Mouse (Mus musculus): Measurements from ENCODE around the gene Cmip. TPM values are rescaled to one million over a fixed set of nuclear protein-coding genes. Genes with fewer than 3 reads are reported as not detected.

Gene Cmip
- polyA plus RNA-seq (2011; ENCODE audit: insufficient read depth, insufficient read length, low replicate concordance, missing spikeins): 11.5 and 16.2 TPM in 2 replicates

DNA sequence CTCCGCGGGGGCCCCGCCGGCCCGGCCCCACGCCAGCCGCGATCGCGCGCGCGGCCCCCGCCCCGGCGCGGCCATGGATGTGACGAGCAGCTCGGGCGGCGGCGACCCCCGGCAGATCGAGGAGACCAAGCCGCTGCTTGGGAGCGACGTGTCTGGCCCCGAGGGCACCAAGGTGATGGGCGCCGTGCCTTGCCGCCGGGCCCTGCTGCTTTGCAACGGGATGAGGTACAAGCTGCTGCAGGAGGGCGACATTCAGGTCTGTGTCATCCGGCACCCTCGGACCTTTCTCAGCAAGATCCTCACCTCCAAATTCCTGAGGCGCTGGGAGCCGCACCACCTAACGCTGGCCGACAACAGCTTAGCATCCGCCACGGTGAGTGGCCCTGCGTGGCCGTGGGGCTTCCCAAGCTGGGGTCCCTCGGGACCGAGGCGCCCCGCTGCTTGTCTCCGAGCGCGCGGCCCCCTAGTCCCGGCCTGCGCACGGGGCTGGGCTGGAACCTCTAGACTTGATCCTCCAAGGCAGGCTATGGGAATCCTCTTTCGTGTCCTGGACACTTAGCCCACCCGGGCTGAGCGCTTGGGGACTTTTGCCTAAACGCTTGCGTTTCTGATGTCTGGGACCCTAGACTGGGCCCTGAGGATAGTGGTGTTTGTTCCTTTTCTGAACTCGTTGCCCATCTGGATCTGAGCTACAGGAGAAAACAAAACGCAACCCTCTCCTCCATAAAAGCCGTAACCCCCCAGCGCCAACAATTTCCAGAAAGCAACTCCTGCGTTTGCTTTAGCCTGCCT lies at the start of gene Cmip:
Cmip (plus strand) TSS at position 36 of the 792 bp plus-strand sequence.
- Histone ChIP-seq H3K27ac (ENCODE audit: control insufficient read depth, insufficient read depth, low read depth, low read length, poor library complexity) (peak within 1 kb of the TSS; percentile 74), H3K4me1 (ENCODE audit: control insufficient read depth, insufficient read depth, low read length) (peaks cover 7% of the 10 kb centered on the region), H3K4me3 (replicated peaks; ENCODE audit: control insufficient read depth, low read depth, low read length) (peak within 1 kb of the TSS; percentile 94)
- under 1% methylated on average over 64 of the region's 65 CpGs for WGBS
- TF ChIP-seq POLR2A (IDR thresholded peaks at IDR 0.05; ENCODE audit: borderline replicate concordance, control insufficient read depth, low read depth, low read length) (peak; percentile 55; the same call in 1 of the 2 replicates), CTCF (IDR thresholded peaks at IDR 0.05; ENCODE audit: control insufficient read depth, insufficient read depth, low read length) (no peak)

DNA sequence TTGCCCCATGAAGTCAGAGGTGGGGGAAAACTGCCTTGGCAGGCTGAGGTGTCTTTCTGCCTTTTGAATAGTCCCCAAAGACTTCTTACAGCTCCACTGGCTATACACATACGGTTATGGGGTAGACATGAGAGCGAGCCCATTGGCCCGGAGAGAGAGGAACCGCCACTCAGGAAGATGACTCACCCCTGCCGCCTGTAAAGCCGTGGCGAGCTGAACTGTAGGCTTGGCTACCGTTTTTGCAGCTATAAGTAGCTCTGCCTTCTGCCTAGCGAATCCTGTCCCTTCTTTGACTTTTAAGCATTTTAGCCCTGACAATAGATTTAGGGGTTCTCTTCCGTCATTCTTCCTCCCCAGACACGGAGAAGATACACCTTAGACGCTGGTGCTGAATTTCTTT lies 47.7 kb upstream of the Cmip start:
- H3K4me3 ChIP-seq (replicated peaks; ENCODE audit: control insufficient read depth, low read depth, low read length): no peak overlapping the region

DNA sequence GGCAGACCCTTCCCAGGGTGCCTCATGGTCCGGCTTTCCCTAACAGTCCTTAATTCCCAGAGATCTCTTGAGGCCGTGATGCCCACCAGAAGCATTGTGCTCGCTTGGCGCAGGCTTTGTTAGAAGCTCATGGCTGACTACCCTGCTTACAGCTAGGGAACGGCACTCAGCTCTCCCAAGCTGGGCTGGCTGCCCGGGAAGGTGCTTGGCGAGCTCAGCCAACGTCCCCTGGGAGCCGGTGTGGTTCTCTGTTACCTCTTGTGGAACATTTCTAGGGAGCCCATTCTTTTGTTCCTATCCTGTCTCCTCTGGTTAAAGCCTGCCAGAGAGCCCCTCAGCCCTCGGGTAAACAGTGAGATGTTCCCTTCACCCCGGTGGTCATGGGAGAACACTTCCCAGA lies 44.8 kb upstream of the Cmip start:
- Histone ChIP-seq H3K4me1 (ENCODE audit: control insufficient read depth, insufficient read depth, low read length) (no peaks in the 10 kb centered on the region), H3K27ac (ENCODE audit: control insufficient read depth, insufficient read depth, low read depth, low read length, poor library complexity) (no peak overlapping the region), H3K4me3 (replicated peaks; ENCODE audit: control insufficient read depth, low read depth, low read length) (no peak overlapping the region)
- TF ChIP-seq CTCF (IDR thresholded peaks at IDR 0.05; ENCODE audit: control insufficient read depth, insufficient read depth, low read length) (no peak), POLR2A (IDR thresholded peaks at IDR 0.05; ENCODE audit: borderline replicate concordance, control insufficient read depth, low read depth, low read length) (no peak)
- WGBS: 87% methylated on average over 11 of the region's 11 CpGs

More for the DNA sequence above, 47.7 kb upstream of the Cmip start:
- Histone ChIP-seq H3K4me1 (ENCODE audit: control insufficient read depth, insufficient read depth, low read length) (no peaks in the 10 kb centered on the region), H3K27ac (ENCODE audit: control insufficient read depth, insufficient read depth, low read depth, low read length, poor library complexity) (no peak overlapping the region)
- TF ChIP-seq CTCF (IDR thresholded peaks at IDR 0.05; ENCODE audit: control insufficient read depth, insufficient read depth, low read length): no peak
- WGBS: 31% methylated on average over 12 of the region's 12 CpGs

DNA sequence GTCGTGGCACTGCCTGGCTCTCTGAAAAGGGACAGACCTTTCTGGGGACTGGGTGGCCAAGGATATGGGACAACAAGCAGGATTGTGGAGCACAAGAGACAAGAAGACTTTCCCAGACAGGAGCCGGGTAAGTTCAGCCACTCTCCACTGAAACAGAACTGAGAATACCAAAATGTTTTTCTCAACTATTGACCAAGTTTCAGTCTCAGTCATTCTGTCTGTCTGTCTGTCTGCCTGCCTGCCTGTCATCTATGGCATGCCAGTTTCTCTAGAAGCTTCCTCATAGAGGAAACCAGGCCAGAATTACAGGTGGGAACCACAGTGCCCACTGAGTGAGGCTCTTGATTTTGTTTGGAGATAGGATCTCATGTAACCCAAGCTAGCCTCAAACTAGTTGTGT lies 39.1 kb upstream of the Cmip start:
- no peak for TF ChIP-seq CTCF (IDR thresholded peaks at IDR 0.05; ENCODE audit: control insufficient read depth, insufficient read depth, low read length)
- no peak for TF ChIP-seq POLR2A (IDR thresholded peaks at IDR 0.05; ENCODE audit: borderline replicate concordance, control insufficient read depth, low read depth, low read length)
- no peaks in the 10 kb centered on the region for H3K4me1 ChIP-seq (ENCODE audit: control insufficient read depth, insufficient read depth, low read length)
- H3K4me3 ChIP-seq (replicated peaks; ENCODE audit: control insufficient read depth, low read depth, low read length): no peak overlapping the region
- 84% methylated on average over 2 of the region's 2 CpGs for WGBS
- H3K27ac ChIP-seq (ENCODE audit: control insufficient read depth, insufficient read depth, low read depth, low read length, poor library complexity): no peak overlapping the region

DNA sequence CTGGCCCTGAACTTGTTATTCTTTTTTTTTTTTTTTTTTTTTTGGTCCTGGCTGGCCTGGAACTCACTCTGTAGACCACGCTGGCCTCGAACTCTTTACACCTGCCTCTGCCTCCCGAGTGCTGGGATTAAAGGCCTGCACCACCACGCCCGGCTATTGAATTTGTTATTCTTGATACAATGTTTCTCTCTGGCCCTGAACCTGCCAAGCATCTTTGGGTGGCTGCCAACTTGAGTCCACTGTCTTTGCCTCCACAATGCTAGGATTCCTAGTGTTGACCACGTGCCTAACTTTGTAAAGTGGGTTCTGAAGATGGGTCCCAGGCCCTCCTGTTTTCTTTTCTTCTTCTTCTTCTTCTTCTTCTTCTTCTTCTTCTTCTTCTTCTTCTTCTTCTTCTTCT lies 34.5 kb upstream of the Cmip start:
- no peaks in the 10 kb centered on the region; the same call in 1 of the 2 replicates for H3K4me1 ChIP-seq (ENCODE audit: control insufficient read depth, insufficient read depth, low read length)
- 71% methylated on average over 6 of the region's 6 CpGs for WGBS
- TF ChIP-seq CTCF (IDR thresholded peaks at IDR 0.05; ENCODE audit: control insufficient read depth, insufficient read depth, low read length) (no peak), POLR2A (IDR thresholded peaks at IDR 0.05; ENCODE audit: borderline replicate concordance, control insufficient read depth, low read depth, low read length) (no peak)
- no peak overlapping the region for H3K27ac ChIP-seq (ENCODE audit: control insufficient read depth, insufficient read depth, low read depth, low read length, poor library complexity)
- no peak overlapping the region for H3K4me3 ChIP-seq (replicated peaks; ENCODE audit: control insufficient read depth, low read depth, low read length)

DNA sequence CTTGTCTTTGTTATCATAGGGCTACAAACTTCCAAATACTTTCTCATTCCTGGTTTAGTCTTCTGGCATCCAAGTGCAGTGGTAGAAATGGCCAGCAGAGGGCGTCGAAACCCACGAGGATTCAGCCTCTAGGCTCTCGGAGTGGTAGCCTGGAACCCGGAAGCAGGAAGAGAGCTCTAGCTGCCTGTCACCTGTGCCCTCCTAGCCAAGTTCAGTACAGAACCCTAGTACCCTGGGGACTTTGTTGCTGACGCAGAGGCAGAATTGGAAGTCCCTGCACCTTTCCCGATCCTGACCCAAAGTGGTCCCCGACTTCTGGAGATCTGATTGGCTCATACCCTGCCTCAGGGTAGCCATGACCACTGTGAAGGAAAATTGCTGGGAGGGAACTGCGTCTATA lies 32.2 kb upstream of the Cmip start:
- WGBS: 5% methylated on average over 9 of the region's 9 CpGs
- Histone ChIP-seq H3K4me3 (replicated peaks; ENCODE audit: control insufficient read depth, low read depth, low read length) (peak overlapping the region; percentile 36), H3K4me1 (ENCODE audit: control insufficient read depth, insufficient read depth, low read length) (no peaks in the 10 kb centered on the region; the same call in 1 of the 2 replicates), H3K27ac (ENCODE audit: control insufficient read depth, insufficient read depth, low read depth, low read length, poor library complexity) (no peak overlapping the region; the same call in 1 of the 2 replicates)
- peak; percentile 95 for TF ChIP-seq CTCF (IDR thresholded peaks at IDR 0.05; ENCODE audit: control insufficient read depth, insufficient read depth, low read length)
- no peak for TF ChIP-seq POLR2A (IDR thresholded peaks at IDR 0.05; ENCODE audit: borderline replicate concordance, control insufficient read depth, low read depth, low read length)

DNA sequence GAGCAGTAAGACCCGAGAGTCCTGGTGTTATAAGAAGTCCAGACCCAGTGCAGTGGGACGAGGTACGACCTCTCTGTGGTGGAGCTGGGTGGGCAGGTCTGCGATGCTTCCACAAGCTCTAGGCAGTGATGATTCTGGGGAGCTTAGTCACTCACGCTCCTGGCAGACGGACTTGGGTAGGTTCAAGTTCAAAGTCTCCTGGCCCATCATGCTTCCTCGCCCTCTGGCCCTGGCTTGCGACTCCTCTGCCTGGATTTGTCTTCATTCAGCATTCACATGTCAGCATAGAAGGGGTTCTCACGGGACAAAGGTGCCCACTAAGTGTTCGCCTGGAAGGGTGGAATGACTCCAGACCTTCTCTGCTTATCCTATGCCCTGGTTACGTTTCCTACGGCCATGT lies 30.6 kb upstream of the Cmip start:
- no peak for TF ChIP-seq POLR2A (IDR thresholded peaks at IDR 0.05; ENCODE audit: borderline replicate concordance, control insufficient read depth, low read depth, low read length)
- no peak for TF ChIP-seq CTCF (IDR thresholded peaks at IDR 0.05; ENCODE audit: control insufficient read depth, insufficient read depth, low read length)
- H3K27ac ChIP-seq (ENCODE audit: control insufficient read depth, insufficient read depth, low read depth, low read length, poor library complexity): no peak overlapping the region
- no peaks in the 10 kb centered on the region; the same call in 1 of the 2 replicates for H3K4me1 ChIP-seq (ENCODE audit: control insufficient read depth, insufficient read depth, low read length)
- no peak overlapping the region for H3K4me3 ChIP-seq (replicated peaks; ENCODE audit: control insufficient read depth, low read depth, low read length)
- WGBS: 86% methylated on average over 12 of the region's 12 CpGs

DNA sequence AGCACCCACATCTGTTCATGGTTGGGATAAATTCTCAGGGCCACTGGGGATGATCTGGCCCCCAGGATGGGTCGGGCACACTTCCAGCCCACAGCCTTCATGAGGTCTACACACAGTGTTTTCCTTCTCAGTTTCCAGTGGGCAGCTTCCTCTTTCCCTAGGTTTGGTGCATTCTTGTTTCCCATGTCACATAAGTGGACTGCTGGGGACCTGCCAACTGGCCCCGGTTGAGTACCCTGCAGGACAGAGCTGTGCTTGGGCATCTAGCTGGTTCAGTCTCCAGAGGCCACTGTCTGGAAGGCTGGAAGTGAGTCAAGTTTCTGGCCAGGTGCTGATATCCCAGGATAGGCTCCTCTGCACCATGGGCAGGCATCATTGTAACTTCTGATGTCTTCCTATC lies 29.5 kb upstream of the Cmip start:
- Histone ChIP-seq H3K4me1 (ENCODE audit: control insufficient read depth, insufficient read depth, low read length) (no peaks in the 10 kb centered on the region; the same call in 1 of the 2 replicates), H3K27ac (ENCODE audit: control insufficient read depth, insufficient read depth, low read depth, low read length, poor library complexity) (no peak overlapping the region), H3K4me3 (replicated peaks; ENCODE audit: control insufficient read depth, low read depth, low read length) (no peak overlapping the region)
- TF ChIP-seq CTCF (IDR thresholded peaks at IDR 0.05; ENCODE audit: control insufficient read depth, insufficient read depth, low read length) (no peak), POLR2A (IDR thresholded peaks at IDR 0.05; ENCODE audit: borderline replicate concordance, control insufficient read depth, low read depth, low read length) (no peak)
- WGBS: 44% methylated on average over 2 of the region's 2 CpGs

Data from bone marrow, adult 2 months (tissue).